Mouse (Mus musculus) kidney, postnatal 4 days (tissue): ENCODE measurements at regions not wholly inside any gene's neighbourhood (a gene's known extent, or its start where the extent isn't known, plus 50 kb on each side); places are given as distances from the start of the nearest gene placed in this dataset.

Experiments
- DNase-seq, 2 experiments: peaks; one replicate each; pipeline ENCODE4 v3.0.0; 2021; ENCODE audit warnings: mixed read lengths in 2 of 2

DNA sequence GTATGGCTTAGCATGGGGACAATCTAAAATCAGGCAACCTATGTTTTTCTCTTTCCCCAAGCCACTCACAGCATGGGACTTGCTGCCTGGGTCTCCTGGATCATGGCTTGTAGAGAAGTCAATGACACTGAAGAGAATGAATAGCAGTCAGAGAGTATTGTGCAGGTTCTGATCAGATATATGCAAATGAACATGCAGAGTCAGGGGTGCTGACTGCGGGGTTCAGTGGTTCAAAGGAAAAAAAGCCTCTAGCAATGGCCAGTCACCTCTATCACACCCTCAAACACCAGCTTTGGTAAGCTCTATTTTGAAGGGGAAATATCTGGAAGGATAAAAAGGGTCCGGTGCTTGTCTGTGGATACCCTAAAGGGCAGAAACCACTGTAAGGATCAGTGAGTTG, 237.9 kb upstream of the Trib2 start:
- no peak for DNase-seq

DNA sequence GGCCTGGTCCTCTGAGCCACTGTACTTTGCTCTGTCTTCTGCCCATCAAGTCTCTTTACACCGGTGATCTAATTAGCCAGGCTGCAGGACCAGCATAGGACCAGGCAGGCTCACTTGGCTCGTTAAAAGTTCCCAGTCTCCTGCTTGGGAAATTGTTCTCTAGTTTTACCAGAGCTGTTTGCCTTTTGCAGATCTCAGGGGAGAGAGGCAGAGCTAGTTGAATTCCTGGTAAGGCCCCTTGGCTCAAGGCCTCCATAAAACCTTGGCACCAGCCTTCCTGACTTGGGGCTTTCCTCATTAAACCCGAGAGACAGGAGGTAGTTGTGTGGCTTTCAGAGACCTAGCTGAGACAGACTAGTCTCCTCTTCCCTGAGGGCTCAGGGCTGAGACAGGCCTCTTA, 237.0 kb upstream of the Trib2 start:
- DNase-seq, result no peak

DNA sequence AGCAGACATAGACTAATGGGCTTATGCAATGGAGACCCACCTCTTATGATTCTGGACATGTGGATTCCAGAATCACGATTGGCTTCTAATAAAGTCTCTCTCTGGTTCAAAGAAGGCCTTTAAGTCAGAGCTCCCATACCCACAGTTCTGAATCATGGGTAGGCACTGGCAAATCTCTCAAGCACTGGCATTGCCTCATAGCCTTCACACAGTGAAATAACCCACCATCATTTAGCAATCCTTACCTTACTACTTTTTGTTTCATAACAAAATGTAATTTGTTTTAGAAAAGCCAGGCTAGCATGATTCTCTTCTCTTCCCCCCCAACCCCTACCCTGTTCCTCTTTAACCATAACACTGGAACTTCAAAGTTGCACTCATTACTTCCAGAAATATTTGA, 236.3 kb upstream of the Trib2 start:
- DNase-seq, result no peak

DNA sequence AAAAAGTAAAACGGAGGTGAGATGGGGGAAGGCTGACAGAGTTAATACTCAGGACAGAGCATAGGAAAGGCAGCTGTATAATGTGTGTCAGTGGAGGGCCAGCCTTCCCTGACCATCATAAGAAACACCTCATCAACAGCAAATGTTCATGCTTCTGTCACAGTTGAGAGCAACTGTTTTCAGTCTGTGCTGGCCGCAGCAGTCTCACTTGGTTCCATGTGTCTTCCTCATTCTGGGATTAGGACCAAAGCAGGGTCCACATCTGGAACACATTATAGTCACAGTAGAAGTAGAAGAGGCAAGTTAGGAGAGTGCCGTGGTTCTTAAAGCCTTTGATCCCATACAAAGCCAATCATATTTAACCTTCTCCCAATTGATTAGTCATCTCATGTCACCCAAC, 235.6 kb upstream of the Trib2 start:
- no peak for DNase-seq

DNA sequence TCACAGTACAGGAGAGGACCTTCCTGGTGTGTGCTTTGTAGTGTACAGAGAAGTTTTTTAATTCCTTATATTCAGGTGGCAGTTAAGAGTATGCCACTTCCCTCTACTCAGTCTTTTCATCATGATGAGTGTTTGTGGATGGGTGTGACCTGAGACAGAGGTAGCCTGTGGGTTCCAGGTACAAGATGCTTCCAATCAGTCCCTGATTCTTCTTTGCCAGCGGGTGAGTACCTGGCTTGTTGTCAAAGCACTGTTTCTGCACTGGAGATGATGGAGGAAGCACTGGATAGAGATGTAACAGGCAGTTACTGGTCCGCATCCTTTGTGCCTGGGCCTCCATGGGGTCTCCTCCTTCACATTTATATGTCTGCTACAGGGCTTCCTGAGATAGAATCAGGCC, 234.7 kb upstream of the Trib2 start:
- no peak for DNase-seq

DNA sequence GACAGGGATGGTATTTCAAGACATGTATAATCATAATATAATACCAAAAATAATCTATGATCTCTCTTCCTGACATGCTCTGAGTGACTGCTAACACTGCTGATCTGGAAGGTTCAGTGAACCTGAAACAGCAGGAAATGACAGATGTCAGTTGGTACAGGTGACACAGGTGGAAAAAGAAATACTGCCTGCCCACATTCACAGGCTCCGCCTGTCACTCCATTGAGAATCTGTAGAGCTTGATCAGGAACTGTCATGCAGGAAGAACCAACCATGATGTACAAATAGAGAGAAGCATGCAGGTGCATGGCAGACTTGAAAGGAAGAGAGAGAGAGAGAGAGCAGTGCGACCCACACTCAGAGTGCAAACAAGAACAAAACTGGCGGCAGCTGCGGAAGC, 232.8 kb upstream of the Trib2 start:
- no peak for DNase-seq

DNA sequence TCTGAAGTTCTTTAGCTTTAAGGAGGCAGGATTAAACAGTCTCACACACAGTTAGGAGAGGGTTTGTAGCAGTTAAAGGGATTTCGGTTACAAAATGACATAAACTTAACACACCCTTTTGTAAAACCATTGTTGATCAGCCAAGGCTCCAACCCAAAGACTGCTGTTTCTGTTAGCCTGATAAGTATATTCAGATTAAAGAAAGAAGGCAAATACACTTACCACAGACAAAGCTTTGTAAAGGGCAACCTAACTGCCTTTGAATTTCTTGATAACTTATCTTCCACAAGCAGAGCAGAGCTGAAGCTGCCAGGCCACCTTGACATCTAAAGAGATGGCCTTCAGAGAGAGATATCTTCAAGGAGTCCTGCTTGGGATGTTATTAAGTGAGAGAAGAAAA, 229.9 kb upstream of the Trib2 start:
- no peak for DNase-seq

DNA sequence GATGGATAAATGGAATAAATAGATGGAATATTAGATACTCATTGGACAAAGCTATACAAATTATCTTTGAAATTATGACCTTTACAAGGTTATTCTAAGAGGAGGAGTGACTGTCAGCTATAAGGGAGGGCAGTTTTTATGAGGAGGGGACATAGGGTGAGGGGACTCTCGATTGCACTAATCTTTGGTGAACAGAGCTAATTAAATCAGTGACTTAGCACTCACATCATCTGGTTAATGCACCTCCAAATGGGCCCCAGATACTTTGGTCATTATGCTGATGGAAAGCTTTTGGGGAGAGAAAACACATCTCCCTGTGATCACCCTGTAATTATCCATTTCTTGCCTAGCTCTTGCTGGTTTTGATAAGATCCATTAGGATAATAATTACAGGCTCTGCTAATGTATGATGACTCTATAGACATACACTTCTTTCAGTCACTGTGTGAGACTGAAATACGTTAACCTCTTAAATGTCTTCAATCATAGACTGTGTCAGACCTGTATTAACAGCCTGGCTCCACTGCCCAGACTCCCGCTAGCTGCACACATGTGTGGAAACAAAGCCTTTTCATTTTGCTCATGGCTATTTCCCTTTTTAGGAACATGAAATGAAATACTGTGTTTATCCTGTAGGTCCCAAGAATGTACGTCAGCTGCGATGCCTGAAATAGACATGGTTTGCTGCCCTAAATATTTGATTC, 229.2 kb upstream of the Trib2 start:
- no peak for DNase-seq

DNA sequence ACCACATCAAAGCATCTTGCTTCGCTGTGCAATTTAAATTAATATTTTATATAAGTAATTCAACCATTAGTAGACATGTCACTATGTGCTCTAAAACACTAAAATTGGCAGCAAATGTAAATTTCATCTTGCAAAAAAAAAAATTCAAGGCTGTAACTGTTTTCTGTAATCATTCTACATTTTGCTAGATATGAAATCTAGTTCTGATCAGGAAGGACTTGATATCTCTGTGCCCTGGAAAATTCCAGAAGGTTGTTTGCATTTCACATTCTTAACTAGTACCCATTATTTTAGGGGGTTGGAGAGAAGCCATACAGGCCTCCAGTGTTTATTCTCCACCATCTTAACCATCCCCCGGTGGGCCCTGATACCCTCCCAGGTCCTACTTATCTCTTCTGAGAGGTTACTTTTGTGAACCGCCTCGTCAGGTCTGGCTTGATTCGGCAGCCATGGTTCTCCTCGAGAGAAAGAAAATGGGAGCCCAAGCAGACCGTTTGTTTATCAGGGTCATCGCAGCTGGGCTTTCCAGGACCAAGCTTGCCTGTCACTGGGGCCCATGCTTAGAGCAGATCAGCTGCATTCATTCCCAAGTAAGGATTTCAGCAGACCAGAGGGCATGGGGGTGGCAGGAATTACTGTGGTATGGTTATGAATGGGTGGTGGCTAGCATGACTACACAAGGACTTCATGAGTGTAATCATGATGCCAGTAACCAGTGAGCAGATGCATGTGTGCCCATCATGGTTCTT, 226.9 kb upstream of the Trib2 start:
- no peak for DNase-seq

DNA sequence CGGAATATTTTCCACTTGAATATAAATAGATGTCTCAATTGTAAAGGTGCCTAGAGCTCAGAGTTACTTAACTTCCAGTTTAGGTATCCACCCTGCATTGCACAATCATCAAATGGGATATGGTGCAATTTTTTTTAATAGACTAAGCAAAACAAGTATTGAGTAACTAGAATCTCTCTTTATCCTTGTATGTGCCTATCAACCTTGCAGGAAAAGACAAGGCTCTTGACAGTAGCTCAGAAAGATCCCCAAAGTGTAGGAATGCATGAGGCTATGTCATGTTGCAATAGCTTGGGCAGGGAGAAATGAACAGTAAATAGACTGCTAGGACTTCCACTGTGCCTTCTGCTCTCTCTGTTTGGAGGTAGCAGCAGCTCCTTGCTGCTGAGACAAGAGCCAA, 225.6 kb upstream of the Trib2 start:
- DNase-seq, result no peak

DNA sequence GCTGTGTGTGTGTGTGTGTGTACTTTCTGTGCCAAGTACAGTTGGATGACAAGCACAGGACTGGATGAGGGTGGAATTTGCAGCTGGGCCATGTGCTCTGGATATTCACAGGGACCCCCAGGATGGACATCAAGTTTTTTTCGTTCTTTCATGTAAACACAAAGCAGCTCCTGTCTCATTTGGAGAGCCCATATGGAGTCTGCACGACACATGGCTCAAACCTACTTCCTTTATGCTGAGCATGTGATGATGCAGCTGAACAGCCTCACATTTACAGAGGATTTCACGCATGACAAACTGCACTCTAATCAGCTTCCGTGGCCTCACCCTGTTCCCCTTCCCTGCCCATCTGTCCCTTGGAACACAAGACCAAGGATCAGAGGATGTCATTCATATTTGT, 224.4 kb upstream of the Trib2 start:
- DNase-seq, result no peak

DNA sequence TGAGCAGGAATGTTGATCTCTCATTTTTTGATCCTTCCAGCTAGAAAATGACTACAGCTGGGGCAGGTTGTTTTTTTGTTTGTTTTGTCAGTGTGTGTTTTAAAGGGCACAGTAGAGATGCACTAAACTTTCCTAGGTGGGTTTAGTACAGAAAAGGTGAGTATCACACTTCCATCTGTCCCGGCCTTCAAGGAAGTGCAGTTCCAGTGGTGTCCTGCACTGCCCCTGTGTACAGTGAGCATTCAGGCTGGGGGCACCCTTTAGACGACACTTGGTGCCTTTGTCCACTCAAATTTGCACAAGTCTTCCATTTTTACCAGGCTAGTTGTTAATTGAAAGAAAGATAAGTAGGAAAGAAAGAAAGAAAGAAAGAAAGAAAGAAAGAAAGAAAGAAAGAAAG, 218.8 kb upstream of the Trib2 start:
- no peak for DNase-seq

DNA sequence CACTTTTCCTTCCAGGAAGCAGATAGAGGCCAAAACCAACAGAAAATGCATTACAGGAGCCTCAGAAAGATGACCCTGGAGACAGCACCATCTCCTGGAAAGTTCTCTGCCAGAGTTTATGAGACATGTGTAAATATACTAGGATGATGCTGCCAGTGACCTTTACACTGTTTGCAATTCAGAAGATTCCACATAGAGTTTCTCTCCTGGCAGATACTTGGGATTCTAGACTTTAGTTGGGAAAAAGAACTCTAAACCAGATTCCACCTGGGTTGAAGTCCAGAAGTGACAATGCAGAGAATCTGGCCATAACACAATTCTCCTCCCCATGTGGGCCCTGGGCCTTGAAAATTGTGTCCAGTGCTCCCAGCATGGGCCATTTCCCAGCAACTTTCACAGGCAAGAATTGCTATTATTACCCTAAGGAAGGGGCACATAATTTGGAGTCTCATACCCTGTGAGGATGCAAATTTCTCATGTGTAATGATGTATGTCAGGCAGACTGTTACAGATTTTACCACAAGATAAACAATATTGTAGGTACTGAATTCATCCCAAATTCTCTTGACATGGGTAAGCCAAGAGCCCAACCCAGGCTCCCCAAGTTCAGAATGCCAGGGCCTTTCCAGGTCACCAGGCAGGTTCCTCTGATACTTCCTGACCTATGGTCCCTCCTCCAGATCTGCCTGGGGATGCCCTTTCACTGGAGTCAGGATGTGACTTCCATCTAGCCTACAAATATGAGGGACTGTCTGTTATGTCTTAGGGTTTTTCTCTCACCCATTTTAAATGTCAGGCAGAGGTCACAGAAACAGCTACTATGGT, 218.2 kb upstream of the Trib2 start:
- peak in 1 of 2 experiments; percentile 18 for DNase-seq

DNA sequence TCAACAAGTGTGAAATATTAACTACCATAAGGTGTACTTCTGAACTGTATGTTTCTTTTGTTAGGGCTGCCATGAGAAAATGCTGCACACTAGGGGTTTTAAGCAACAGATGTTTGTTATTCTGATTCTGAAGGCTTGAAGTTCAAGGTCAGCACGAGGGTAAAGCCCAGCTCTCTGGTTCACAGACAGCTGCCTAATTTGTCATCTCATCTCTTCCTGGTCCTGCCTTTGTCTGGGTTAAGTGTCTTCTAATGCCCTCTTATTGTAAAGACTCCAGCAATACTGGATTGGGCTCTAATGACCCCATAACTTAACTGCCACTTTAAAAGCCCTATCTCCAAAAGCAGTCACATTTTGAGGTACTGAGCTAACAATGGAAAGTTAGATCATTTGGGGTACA, 209.9 kb upstream of the Trib2 start:
- no peak for DNase-seq

DNA sequence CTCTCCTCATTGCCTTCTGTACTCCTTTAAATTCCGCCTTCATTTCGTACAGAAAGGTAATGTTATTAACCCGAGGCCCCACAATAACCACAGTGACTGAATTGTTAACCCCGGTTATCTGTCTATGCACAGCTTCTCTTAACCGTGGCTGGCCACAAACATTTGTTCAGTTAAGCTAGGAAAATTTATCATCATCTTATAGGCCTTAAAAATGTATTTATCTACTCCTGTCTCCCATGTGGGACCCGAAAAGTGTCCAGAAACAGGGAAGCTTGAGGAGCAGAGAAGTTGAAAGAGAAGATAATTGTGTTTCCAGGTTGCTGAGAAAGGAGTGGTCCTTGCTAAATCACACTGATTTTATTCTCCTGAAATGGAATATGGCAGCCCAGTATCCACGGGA, 206.6 kb upstream of the Trib2 start:
- DNase-seq, result no peak

DNA sequence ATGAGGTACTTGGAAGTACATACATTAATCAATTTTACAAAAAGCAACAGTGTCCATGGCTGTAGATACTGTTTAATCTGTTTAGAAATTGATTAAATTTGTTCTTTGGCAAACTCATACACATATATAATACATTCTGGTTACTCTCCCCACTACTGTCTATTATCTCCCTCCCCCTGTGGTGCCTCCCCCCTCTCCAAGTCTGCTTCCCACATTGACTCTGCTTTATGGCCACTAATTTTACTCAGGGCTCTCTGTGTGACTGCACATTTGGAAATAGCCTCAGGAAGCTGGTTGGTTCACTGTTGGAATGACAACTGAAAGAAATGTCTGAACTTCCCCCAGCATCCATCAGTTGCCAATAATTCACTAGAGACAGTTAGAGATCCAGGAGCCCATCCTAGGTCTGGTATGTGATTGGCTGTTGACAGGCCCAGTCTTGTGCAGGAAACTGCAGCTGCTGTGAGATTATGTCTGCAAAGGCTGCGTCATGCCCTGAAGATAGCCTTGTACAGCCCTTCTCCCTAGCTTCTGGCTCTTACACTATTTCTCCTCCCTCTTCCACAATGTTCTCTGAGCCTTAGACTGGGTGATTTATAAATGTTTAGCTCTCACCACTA, 204.6 kb upstream of the Trib2 start:
- DNase-seq, result no peak

DNA sequence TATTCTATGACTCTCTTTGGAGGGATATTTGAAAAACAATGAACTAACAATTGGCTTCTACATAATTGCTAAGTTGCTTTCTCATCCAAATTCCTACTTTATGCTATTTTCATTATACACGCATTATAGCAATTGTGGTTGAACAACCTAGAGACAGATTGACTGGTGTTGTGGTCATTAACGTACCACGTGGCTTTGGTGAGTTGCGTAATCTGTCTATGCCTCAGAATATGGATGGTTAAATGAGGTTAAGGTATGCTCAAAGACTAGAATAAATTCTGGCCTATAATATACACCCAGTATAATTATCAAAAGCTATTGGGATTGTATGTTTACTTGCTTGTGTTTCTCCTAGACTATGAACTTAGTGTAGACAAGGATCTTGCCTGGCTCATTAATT, 201.5 kb upstream of the Trib2 start:
- no peak for DNase-seq

DNA sequence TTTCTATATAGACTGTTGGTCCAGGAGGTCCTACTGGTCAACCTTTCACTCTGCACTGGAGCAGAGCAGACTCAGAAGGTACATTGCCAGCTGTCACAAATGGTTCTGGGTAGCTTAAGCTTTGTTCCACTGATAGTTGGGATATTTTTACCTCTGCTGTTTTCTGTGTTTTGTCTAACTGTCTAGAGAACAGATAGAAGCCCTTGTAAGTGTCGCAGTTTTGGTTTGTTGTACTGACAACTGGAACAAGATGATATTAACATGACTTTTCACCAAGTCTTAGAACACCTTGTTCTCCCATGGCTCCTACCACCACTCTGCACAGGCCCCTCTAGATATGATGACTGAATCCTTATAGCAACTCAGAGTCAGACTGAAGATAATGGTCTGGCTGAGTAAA, 199.9 kb upstream of the Trib2 start:
- no peak for DNase-seq

DNA sequence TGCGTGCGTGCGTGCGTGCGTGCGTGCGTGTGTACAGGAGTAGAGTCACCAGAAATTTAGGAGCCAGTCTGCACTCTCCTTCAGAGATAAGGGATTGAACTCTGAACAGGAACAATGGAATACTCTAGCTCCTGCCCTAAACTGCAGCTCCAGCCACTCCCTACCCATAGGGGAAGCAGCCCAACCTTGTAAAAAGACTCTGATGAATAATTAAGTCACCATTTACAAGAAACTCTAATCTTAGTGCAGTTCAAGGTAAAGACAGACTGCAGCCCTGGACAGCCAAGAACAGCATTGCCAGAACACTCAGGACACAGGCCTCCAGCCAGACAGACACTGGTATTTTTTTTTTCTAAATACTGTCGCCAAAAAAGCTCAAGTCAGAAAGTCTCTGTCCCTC, 198.9 kb upstream of the Trib2 start:
- no peak for DNase-seq

DNA sequence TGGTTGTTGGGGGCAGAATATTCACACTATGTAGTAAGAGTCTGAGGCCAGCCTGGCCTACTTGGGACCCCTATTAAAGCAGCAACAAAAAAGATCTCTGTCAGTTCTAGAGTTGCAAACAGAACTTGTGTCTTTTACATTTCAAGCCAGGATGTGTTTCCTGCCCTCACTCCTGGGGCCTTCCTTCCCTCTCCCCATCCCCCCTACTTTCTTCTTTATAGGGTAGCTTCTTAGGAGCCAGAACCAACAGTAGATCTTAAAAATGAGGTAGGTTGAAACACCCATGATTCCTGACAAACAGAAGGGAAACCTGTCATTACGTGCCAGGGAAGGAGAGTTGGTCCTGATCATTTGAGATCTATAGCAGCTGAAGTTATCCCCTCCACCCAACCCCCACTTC, 198.0 kb upstream of the Trib2 start:
- DNase-seq, result no peak

DNA sequence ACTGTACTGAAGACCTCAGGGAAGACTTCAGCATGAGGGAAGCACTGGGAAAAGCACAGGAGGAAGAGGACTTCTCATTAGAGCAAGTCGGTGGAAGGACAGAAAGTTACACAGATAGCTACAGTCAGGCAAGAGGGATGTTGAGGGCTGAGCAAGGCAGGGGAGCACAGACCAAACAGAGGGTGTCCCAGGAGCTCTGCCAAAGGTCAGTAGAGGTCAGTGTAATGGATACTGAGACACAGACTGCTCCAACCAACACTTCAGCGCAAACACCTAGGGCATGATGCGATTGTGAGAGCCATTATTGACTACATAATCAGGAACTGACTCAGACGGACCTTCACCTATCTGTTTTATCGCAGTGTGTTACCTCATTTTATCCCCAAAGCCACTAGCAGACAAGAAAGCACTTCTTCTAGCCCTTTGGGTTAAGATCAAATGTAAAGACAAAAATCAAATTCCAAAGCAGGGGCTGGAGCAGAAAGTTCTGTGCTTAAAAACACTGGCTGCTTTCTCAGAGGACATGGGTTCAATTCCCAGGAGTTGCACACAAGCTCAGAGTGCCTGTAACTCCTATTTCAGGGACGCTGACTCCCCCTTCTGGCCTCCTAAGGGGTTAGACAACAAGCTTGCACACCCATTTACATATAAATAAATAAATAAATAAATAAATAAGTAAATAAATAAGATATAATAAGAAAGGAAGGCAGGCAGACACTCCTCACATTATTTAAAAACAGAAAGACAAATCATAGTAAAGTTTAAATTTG, 197.3 kb upstream of the Trib2 start:
- DNase-seq, result no peak

DNA sequence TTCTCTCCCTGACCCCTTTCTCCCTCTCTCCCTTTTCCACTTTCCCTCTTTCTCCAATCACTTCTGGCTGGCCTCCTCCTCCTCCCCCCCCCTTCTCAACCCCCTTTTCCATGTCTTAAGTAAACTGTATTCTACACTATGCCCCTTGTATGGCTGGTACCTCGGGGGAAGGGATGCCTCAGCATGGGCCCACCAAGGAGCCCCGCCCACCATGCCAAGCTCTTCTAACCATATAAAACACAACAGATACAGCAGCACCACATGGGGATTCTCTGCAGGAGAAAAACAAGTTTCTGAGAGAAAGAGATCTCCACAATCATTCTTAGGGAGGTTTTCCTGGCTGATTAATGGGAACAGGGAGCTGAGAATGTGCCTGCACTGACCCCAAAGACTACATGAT, 196.6 kb upstream of the Trib2 start:
- DNase-seq, result no peak

DNA sequence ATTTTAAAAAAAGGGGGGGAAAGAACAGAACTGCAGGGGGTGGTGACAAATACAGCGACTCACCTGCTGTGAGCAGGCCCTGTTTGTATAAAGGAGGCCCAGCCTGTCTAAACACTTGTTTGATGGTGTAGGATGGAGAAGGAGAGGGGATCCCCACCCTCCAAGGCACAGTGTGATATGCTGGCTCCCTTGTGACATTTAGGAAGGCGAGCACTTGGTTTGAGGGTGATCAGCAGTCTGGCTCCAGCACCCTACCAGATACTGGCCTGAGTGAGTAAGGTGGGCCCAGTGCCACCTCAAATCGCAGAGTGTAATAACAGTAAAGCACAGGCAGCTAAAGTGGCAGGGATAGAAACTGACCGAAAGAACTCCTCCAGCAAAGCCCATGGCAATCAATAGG, 195.4 kb upstream of the Trib2 start:
- no peak for DNase-seq
